In the genomic region with DNA sequence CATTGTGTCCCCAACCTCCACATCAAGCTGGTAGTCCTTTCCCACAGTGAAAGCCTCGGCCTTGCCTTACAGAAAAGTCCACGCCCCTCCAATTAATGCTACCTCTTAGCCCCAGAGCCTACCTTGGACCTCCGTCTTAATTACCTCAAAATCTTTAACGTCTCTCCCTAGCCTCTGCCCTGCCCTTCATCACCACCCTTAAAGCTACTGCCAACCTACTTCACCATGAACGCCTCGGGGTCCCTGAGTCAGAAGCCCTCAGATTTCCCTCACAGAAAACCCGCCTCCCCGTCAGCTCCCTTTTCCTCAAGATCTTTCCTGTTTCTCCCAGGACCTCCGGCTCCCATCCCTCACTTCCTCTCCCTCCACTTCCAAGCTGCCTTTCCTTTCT, we compare ENCODE assay signal across 8 mouse cellular contexts. TPM values are rescaled to one million over a fixed set of nuclear protein-coding genes. Genes with fewer than 3 reads are reported as not detected.
A peak's percentile ranks its signal among the peaks of the same experiment; 100 is the strongest.
DNase-seq lines count a peak whose midpoint lies in the region; ATAC-seq and TF ChIP-seq lines count a peak whose summit lies in the region.

No protein-coding gene starts in this region.

- H3K9ac ChIP-seq in limb, embryonic 14.5 days (ENCODE audit: low read depth, low read length, severe bottlenecking): peak overlapping the region; percentile 72
- peak overlapping the region; percentile 83 for H3K9ac ChIP-seq in stomach, embryonic 16.5 days (ENCODE audit: low read length)

- ATAC-seq in limb, embryonic 14.5 days (ENCODE audit: low FRiP score, low read depth): no peak
- no peak for ATAC-seq in stomach, embryonic 16.5 days (ENCODE audit: insufficient read depth, low FRiP score)

- peak overlapping the region; percentile 72 for H3K4me3 ChIP-seq in cerebellum, adult 2 months (replicated peaks; ENCODE audit: insufficient read depth, low read depth, low read length)
- H3K4me3 ChIP-seq in limb, embryonic 14.5 days (replicated peaks; ENCODE audit: low read length): peak overlapping the region; percentile 75
- peak overlapping the region; percentile 70 for H3K4me3 ChIP-seq in stomach, embryonic 16.5 days (replicated peaks; ENCODE audit: low read length)

- TF ChIP-seq CTCF in cerebellum, adult 2 months (IDR thresholded peaks at IDR 0.05; ENCODE audit: borderline replicate concordance, insufficient read depth, low read depth, low read length): no peak

- WGBS in cerebellum, adult 2 months: 2% methylated on average over 9 of the region's 9 CpGs
- WGBS in limb, embryonic 14.5 days: 2% methylated on average over 9 of the region's 9 CpGs
- WGBS in stomach, embryonic 16.5 days: under 1% methylated on average over 9 of the region's 9 CpGs

- H3K9me3 ChIP-seq in limb, embryonic 14.5 days (ENCODE audit: control insufficient read depth, low read length): no peaks in the 10 kb centered on the region
- H3K9me3 ChIP-seq in stomach, embryonic 16.5 days (replicated peaks; ENCODE audit: control insufficient read depth, low read length): no peaks in the 10 kb centered on the region

- H3K27me3 ChIP-seq in cerebellum, adult 2 months (ENCODE audit: control insufficient read depth, insufficient read depth, low read length): no peaks in the 10 kb centered on the region
- H3K27me3 ChIP-seq in limb, embryonic 14.5 days (ENCODE audit: control insufficient read depth, insufficient read depth, low read length): no peaks in the 10 kb centered on the region
- H3K27me3 ChIP-seq in stomach, embryonic 16.5 days (ENCODE audit: control insufficient read depth, insufficient read depth, low read length): no peaks in the 10 kb centered on the region

- peak overlapping the region; percentile 74 for H3K4me2 ChIP-seq in limb, embryonic 14.5 days (replicated peaks; ENCODE audit: low read depth, low read length, severe bottlenecking)
- H3K4me2 ChIP-seq in stomach, embryonic 16.5 days (ENCODE audit: low read depth, low read length): peak overlapping the region; percentile 63

- no peak for TF ChIP-seq POLR2A in cerebellum, adult 2 months (IDR thresholded peaks at IDR 0.05; ENCODE audit: borderline replicate concordance, insufficient read depth, low read length)
- no peak for TF ChIP-seq POLR2A in limb, embryonic 14.5 days (IDR thresholded peaks at IDR 0.05; ENCODE audit: borderline replicate concordance, extremely low read depth, insufficient read depth, insufficient read length)

- no peaks in the 10 kb centered on the region; the same call in 1 of the 2 replicates for H3K4me1 ChIP-seq in cerebellum, adult 2 months (ENCODE audit: control insufficient read depth, insufficient read depth, low read length)
- peaks cover 14% of the 10 kb centered on the region for H3K4me1 ChIP-seq in limb, embryonic 14.5 days (ENCODE audit: control insufficient read depth, insufficient read depth, low read length)
- peaks cover 14% of the 10 kb centered on the region for H3K4me1 ChIP-seq in stomach, embryonic 16.5 days (ENCODE audit: control insufficient read depth, insufficient read depth, low read length)

- 0 out of 2 replicates have a peak, but pooled peaks cover under 1% of the 10 kb centered on the region for H3K36me3 ChIP-seq in limb, embryonic 14.5 days (ENCODE audit: control insufficient read depth, insufficient read depth, low read length)
- no peaks in the 10 kb centered on the region for H3K36me3 ChIP-seq in stomach, embryonic 16.5 days (ENCODE audit: control insufficient read depth, insufficient read depth, low read length)

- DNase-seq in cerebellum, adult 2 months: no peak
- DNase-seq in cerebellum, adult 8-10 months: no peak
- peak; percentile 14 for DNase-seq in right cerebral cortex, postnatal 4 days
- DNase-seq in right cerebral cortex, postnatal 25 days: no peak
- no peak for DNase-seq in limb, embryonic 14.5 days (ENCODE audit: low spot score)
- DNase-seq in natural killer cell, adult 2 months (ENCODE audit: low spot score in 2 of 2): no peak
- no peak for DNase-seq in thymus, postnatal 14 days

- peak overlapping the region; percentile 57 for H3K27ac ChIP-seq in cerebellum, adult 2 months (ENCODE audit: insufficient read depth, low read length)
- H3K27ac ChIP-seq in limb, embryonic 14.5 days (replicated peaks; ENCODE audit: low read depth, low read length): peak overlapping the region; percentile 85; the same call in 1 of the 2 replicates
- H3K27ac ChIP-seq in stomach, embryonic 16.5 days (ENCODE audit: low read length): peak overlapping the region; percentile 87

RNA-seq across cellular contexts. Expression of a gene that starts 0.6 kb away (rescaled TPM):
- 65.3 and 66.6 TPM in 2 replicates for polyA plus RNA-seq in cerebellum, adult 2 months (2012; rRNA removed)
- polyA plus RNA-seq in limb, embryonic 14.5 days (2012; rRNA removed): 62.3 and 83.0 TPM in 2 replicates
- polyA plus RNA-seq in limb, embryonic 14.5 days (2014; fragmentation: Nextera tagmentation; extraction: Ambion mirVana): 32.6 and 34.1 TPM in 2 replicates
- polyA plus RNA-seq in stomach, embryonic 16.5 days (2015; fragmentation: Nextera tagmentation; extraction: Ambion mirVana): 27.0 and 31.7 TPM in 2 replicates

RNA-seq across cellular contexts. Expression of a gene that starts 0.7 kb away (rescaled TPM):
- polyA plus RNA-seq in cerebellum, adult 2 months (2012; rRNA removed): 48.8 and 48.9 TPM in 2 replicates
- 65.1 and 77.5 TPM in 2 replicates for polyA plus RNA-seq in limb, embryonic 14.5 days (2012; rRNA removed)
- polyA plus RNA-seq in limb, embryonic 14.5 days (2014; fragmentation: Nextera tagmentation; extraction: Ambion mirVana): 21.4 and 22.9 TPM in 2 replicates
- 28.2 and 28.9 TPM in 2 replicates for polyA plus RNA-seq in stomach, embryonic 16.5 days (2015; fragmentation: Nextera tagmentation; extraction: Ambion mirVana)

RNA-seq across cellular contexts. Expression of a gene that starts 0.9 kb away (rescaled TPM):
- polyA plus RNA-seq in cerebellum, adult 2 months (2012; rRNA removed): 3.8 and 4.7 TPM in 2 replicates
- polyA plus RNA-seq in limb, embryonic 14.5 days (2012; rRNA removed): 9.0 and 9.5 TPM in 2 replicates
- polyA plus RNA-seq in limb, embryonic 14.5 days (2014; fragmentation: Nextera tagmentation; extraction: Ambion mirVana): 1.2 and 1.8 TPM in 2 replicates
- polyA plus RNA-seq in stomach, embryonic 16.5 days (2015; fragmentation: Nextera tagmentation; extraction: Ambion mirVana): 0.84 and 1.1 TPM in 2 replicates

RNA-seq across cellular contexts. Expression of a gene that starts 18.3 kb away (rescaled TPM):
- polyA plus RNA-seq in cerebellum, adult 2 months (2012; rRNA removed): 0.39 and 1.6 TPM in 2 replicates
- 5.5 and 10.8 TPM in 2 replicates for polyA plus RNA-seq in limb, embryonic 14.5 days (2012; rRNA removed)
- not detected in 2 replicates for polyA plus RNA-seq in limb, embryonic 14.5 days (2014; fragmentation: Nextera tagmentation; extraction: Ambion mirVana)
- not detected in 2 replicates for polyA plus RNA-seq in stomach, embryonic 16.5 days (2015; fragmentation: Nextera tagmentation; extraction: Ambion mirVana)

RNA-seq across cellular contexts. Expression of a gene that starts 36.9 kb away (rescaled TPM):
- not detected in 2 replicates for polyA plus RNA-seq in cerebellum, adult 2 months (2012; rRNA removed)
- 18.2 and 20.4 TPM in 2 replicates for polyA plus RNA-seq in limb, embryonic 14.5 days (2012; rRNA removed)
- 15.9 and 21.7 TPM in 2 replicates for polyA plus RNA-seq in limb, embryonic 14.5 days (2014; fragmentation: Nextera tagmentation; extraction: Ambion mirVana)
- polyA plus RNA-seq in stomach, embryonic 16.5 days (2015; fragmentation: Nextera tagmentation; extraction: Ambion mirVana): 0.36 and 7.1 TPM in 2 replicates
